Mouse (Mus musculus): ENCODE results near the gene Slc36a2.

GRCm38 (mm10) chr11:55179856-55180255 is 5.0 kb downstream of the Slc36a2 start:
- TF ChIP-seq CTCF (IDR thresholded peaks at IDR 0.05; ENCODE audit: low read depth, low read length) (no peak), POLR2A (IDR thresholded peaks at IDR 0.05; ENCODE audit: extremely low read depth, insufficient read depth, low read length) (no peak)
